Mouse (Mus musculus): Measurements from ENCODE around the gene Rnf39.

Rnf39 gene

DNA sequence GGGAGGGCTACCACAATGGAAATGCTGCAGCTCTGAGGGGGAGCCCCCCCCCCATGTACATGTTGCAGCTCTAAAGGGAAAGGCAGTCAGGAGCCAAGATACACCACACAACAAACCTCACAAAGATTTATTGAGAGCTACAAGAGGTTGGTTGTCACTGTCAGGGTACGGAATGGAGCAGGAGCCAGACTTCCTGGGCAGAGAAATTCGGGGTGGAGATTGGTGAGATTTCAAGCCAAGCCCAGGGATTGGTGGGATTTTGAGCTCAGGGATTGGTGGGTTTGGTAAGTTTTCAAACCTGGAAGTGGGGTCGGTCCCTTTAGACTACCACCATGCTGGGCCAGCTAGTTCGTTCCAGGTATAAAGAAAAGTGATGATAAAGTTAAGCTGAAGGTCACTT is 19.2 kb upstream of the Rnf39 start:
- CTCF ChIA-PET = interaction anchor here (0.6 to 2.0 kb wide), 16 partner anchors 9 to 280 kb away, joined by 3 to 31 read pairs (median 5); partner anchors contain the start of gene Trim26 (in 1 of the 4)

DNA sequence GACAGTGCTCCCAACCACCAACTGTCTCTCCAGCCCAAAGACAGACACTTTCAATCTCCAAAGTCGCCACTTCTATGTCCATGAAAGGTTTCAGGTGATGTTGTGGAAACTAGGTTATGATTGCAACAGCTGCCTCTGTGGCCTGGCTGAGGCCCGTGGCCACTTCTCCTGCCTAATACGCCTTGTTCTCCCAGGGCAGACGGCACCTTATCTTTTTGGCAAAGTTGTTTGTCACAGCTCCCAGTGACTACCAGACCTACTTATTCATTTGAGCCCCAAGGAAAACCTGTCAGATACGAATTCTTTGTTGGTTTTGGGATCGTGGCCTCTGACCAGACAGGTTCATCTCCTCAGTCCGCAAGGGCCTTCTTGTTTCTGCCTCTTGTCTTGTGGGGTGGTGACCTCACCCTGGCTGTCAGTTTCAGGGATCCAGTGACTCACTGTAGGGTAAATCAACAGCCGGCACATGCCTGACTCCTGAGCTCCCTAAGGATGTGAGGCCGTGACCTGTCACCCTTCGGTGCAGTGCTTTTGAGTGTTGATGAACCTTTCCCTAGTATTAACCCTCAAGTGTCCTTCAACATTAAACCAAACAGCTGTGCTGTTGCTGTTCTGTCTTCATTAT is 15.1 kb upstream of the Rnf39 start:
- ChIA-PET CTCF (interaction anchor here in 2 of 4 experiments (0.6 to 0.8 kb wide), 3 partner anchors 12 to 440 kb away, joined by 3 to 5 read pairs (median 3); no protein-coding TSS in a partner anchor), POLR2A (interaction anchor here in 1 of 4 experiments (0.6 to 0.7 kb wide), 4 partner anchors 14 to 156 kb away, joined by 3 to 4 read pairs (median 3); no protein-coding TSS in a partner anchor)

More for the DNA sequence above, 19.2 kb upstream of the Rnf39 start:
- POLR2A ChIA-PET = interaction anchor here (0.6 to 3.5 kb wide), 65 partner anchors 8 to 930 kb away, joined by 3 to 19 read pairs (median 4); partner anchors contain the start of genes 2410137M14Rik (in 2 of the 4), Trim26 (in 2 of the 4), Znrd1 (in 2 of the 4) and Gabbr1 (in 1 of the 4)

DNA sequence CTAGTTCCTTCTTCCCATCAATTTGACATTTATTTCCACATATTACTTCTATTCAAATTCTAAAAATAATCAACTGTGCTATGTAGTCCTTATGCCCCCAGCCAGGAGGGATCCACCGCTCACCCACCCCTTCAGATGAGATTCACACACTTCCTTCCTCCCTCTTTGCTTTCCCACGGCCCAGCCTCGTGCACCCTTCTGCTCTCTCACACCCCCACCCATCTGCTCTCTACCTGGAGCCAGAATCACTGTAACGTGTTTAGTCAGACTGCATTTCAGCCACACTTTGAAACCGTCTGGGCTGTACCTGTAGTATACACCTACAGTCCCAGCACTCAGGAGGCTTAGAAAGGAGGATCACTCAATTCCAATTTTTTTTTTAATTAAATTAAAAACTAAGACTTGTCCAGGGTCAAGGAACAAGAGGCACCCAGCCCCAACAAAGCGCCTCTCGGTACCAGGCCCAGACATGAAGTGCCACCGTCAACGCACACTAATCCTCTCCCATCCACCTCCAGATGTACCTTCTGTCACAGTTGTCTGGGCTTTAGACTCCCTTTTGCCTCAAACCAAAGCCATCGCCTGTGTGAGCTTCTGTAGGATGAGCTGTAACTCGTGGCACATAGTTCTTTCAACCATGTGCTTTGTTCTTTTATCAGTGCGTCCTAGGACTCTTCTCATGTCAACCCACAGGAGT is 13.3 kb upstream of the Rnf39 start:
- CTCF ChIA-PET = interaction anchor here in 2 of 4 experiments (0.8 to 2.3 kb wide), 3 partner anchors 15 to 156 kb away, joined by 3 to 12 read pairs (median 4); no protein-coding TSS in a partner anchor
- POLR2A ChIA-PET = interaction anchor here in 3 of 4 experiments (0.7 to 2.6 kb wide), 10 partner anchors 8 to 121 kb away, joined by 3 to 10 read pairs (median 3); partner anchors contain the start of genes H2-M5 (in 1 of the 3) and Rnf39 (in 1 of the 3)

DNA sequence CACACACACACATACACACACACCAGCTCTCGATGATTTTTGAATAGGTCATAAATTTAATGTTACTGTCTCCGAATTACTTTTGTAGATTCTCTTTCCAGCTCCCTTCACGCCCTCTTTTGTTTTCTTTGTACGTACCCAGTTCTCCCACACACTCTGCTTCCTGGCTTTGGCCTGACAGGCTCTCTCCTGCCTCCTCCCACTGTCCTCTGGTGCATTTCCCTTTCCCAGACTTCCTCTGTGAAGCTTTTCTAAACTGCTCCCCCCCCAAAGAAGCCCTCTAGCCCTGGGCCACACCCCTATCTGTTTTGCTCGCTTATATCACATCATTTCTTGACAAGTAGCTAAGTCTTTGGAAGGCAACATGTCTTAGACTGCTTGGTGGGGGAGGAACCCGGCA is 12.5 kb upstream of the Rnf39 start:
- CTCF ChIA-PET = interaction anchor here in 3 of 4 experiments (0.6 to 2.3 kb wide), 4 partner anchors 16 to 155 kb away, joined by 3 to 12 read pairs (median 4); no protein-coding TSS in a partner anchor
- POLR2A ChIA-PET = interaction anchor here in 3 of 4 experiments (0.6 to 2.6 kb wide), 14 partner anchors 8 to 121 kb away, joined by 3 to 10 read pairs (median 3); partner anchors contain the start of genes H2-M5 (in 1 of the 3), Rnf39 (in 1 of the 3) and Trim26 (in 1 of the 3)

DNA sequence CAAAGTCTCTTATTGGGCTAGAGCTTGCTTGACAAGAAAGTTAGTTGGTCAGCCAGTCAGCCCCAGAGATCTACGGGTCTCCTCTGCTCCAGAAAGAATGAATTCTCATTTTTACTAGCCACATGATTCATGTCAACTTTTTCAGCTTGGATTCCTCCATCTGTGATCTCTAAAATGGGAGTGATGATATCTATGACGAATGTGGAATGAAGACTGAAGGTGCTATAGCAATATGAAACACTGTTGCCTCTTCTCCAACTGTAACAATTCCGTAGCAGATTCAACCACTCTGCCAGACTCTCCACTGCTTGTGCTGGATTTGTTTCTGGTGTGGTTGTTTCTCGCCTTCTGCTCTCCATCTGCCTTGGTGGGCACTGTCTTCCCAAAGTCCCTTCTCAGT is 11.6 kb upstream of the Rnf39 start:
- ChIA-PET CTCF (interaction anchor here in 2 of 4 experiments (1.1 to 2.3 kb wide), 2 partner anchors 15 to 16 kb away, joined by 4 to 12 read pairs; no protein-coding TSS in a partner anchor), POLR2A (interaction anchor here in 3 of 4 experiments (0.6 to 2.6 kb wide), 5 partner anchors 10 to 285 kb away, joined by 3 to 10 read pairs (median 5); no protein-coding TSS in a partner anchor)

DNA sequence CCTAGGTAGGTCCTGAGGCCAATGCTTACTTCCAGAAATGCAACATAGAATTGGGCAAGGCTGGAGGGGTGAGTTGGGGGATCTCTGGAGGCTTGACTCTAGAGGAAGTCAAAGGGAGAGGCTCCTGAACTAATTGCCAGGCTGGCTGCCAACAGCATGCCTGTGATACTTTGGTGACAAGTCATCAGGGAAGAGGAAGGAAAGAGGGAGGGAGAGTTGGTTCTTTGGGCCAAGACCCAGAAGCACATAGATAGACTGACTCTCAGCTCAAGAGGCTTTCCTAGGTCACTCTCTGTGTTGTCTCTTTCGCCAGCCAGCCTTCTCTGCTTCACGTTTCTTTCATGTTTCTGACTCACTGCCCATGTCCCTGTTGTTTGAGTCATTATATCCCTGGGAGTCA is 10.9 kb upstream of the Rnf39 start:
- CTCF ChIA-PET = interaction anchor here in 1 of 4 experiments (0.9 kb wide), 1 partner anchor 39 kb away, joined by 3 read pairs; no protein-coding TSS in a partner anchor
- POLR2A ChIA-PET = interaction anchor here in 3 of 4 experiments (0.5 to 2.6 kb wide), 4 partner anchors 10 to 119 kb away, joined by 3 to 10 read pairs (median 4); no protein-coding TSS in a partner anchor

DNA sequence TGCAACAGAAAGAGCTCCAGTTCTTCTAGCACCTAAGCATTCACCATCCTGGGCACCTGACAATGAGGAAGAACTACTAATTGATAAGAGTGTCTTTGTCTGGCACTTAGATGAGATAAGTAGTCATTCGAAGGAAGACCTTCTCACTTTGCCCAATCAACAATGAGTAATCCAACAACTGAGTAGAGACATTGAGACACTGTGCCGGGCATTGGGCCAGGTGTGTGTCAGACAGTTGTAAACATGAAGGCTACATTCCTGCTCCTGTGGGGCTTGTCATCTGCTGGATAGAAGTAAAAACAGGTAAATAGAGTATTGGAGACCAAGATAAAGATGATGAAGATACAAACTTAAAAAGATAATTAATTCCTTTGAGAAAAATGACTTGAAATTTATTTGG is 4.7 kb upstream of the Rnf39 start:
- ChIA-PET POLR2A (interaction anchor here in 1 of 4 experiments (1.0 to 1.4 kb wide), 2 partner anchors 17 to 20 kb away, joined by 3 to 7 read pairs; partner anchors contain the start of genes Znrd1 and Znrd1as), CTCF (no interaction called here)

DNA sequence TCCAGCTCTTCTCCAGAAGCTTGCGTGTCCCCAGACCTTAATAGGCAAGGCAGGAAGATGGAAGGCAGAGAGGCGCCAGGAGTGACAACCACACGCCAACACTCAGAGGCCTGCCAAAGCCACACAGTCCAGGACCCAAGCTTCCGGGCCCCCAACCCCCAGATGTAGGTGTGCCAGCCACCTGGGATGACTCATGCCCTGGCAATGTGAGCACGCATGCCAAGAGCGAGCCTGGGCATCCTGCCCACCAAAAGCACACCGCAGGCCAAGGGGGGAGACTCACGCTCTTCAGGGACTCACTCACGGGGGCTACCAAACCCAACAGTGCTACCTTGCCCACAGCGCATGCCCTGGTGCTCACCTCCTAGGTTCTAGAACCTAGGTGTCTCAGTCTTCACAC is 327 bp upstream of the Rnf39 start:
- POLR2A ChIA-PET = interaction anchor here (0.5 to 2.2 kb wide), 15 partner anchors 10 to 729 kb away, joined by 3 to 6 read pairs (median 3); partner anchors contain the start of genes Gabbr1 (in 2 of the 4), Mog (in 1 of the 4), Ppp1r11 (in 1 of the 4) and Znrd1 (in 1 of the 4)

DNA sequence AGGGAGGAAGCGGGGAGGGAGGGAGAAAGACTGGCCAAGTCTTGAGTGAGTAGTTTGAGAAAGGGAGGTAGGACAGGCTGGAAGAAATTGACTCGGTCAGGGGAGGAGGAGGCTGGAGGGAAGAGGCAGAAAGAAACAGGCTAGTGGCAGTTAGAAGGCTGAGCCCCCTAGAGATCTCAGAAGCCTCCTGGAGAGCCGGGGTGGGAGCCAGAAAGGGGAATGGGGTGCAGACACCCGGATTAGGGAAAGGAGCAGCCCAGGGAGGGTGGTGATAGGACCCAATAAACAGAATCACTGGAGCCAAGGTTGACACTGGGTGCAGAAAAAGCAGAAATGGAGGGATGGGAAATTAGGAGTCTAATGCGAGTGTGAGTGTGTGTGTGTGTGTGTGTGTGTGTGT is 973 bp downstream of the Rnf39 start:
- ChIA-PET POLR2A (interaction anchor here in 2 of 4 experiments (0.7 to 2.2 kb wide), 10 partner anchors 14 to 254 kb away, joined by 3 to 6 read pairs (median 3); partner anchors contain the start of genes H2-M5 (in 1 of the 2) and Trim15 (in 1 of the 2)), CTCF (no interaction called here)

More for the DNA sequence above, 327 bp upstream of the Rnf39 start:
- CTCF ChIA-PET = interaction anchor here in 3 of 4 experiments (0.5 to 0.9 kb wide), 5 partner anchors 19 to 142 kb away, joined by 3 to 9 read pairs (median 3); no protein-coding TSS in a partner anchor

DNA sequence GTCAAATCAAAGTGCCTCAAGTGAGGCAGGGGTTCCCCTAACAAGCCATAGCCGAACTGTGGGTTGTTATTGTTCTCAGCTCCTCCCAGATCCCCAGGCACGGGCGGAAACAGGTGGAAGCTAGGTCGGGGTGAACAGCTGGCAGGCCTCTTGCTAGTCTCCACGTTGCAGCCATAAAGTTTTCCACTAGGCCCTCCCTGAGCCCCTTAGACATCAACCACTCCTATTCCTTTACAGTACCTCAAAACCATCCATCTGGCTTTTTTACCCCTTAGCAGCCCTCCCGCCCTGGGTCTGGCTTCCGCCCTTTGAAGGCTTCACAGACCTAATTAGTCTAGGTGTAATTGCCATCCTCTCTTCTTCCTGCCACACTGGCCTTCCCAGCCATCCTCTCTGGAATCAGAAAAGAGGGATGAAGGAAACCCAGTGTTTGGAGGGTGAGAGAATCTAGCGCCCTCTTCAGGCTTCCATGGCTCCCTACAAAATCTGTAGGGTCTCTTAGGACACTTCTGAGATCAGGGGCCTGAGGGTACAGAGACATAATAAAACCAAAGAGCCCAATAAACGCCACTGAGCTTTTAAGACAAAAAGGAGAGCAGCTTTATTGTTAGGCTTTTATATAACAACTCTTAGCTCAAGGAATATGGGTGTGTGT is 1.5 kb downstream of the Rnf39 start:
- ChIA-PET POLR2A (interaction anchor here in 2 of 4 experiments (0.7 to 1.6 kb wide), 7 partner anchors 13 to 106 kb away, joined by 3 to 6 read pairs (median 3); partner anchors contain the start of genes H2-M5 (in 1 of the 2) and Trim15 (in 1 of the 2)), CTCF (no interaction called here)

DNA sequence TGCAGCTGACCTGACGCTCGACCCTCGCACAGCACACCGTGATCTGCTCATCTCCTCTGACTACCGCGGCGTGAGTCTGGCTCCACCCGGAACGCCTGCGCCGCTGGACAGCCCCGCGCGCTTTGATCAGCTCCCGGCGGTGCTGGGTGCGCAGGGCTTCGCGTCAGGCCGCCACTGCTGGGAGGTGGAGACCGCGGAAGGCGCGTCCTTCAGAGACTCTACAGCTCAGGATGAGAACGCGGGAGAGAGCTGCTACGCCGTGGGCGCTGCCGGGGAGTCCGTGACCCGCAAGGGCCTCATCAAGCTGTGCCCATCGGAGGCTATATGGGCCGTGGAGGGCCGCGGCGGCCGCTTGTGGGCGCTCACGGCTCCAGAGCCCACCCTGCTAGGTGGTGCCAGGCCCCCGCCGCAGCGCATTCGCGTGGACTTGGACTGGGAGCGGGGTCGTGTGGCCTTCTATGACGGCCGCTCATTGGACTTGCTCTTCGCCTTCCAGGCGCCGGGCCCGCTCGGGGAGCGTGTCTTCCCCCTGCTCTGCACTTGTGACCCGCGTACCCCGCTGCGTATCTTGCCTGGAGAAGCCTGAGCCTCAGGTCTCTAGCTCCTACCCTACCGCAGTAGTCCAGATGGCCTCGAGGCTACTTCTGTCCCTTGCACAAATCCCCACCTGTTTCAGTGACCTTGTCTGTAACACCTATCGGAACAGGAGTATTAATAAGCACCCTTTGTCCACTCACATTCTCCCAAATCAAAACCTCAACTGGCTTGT is 4.5 kb downstream of the Rnf39 start:
- ChIA-PET CTCF (interaction anchor here (0.5 to 1.6 kb wide), 14 partner anchors 9 to 136 kb away, joined by 3 to 6 read pairs (median 4); partner anchors contain the start of genes Znrd1 (in 1 of the 4) and Znrd1as (in 1 of the 4)), POLR2A (interaction anchor here (0.6 to 2.4 kb wide), 46 partner anchors 10 to 251 kb away, joined by 3 to 17 read pairs (median 4); partner anchors contain the start of genes Znrd1 (in 4 of the 4), Znrd1as (in 4 of the 4), Gabbr1 (in 2 of the 4) and H2-M5 (in 1 of the 4))

DNA sequence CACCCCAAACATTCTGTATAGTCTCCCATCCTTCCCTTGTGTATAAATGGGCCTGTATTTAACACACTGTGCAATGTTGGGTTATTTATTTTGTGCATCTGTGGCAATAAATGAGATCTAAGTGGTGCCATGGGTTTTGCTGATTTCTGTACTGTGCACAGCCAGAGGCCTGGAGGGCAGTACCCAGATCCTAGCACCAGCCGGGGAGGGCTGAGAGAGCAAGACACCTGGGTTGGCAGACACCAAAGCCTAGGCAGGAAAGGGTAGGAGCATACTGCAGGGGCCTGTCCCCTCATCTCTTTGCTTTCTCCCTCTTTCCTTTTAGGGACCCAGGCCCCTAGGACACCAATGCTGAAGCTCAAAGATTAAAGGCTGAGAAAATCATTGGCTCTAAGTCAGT is 5.6 kb downstream of the Rnf39 start:
- ChIA-PET POLR2A (interaction anchor here in 2 of 4 experiments (0.9 to 1.8 kb wide), 6 partner anchors 12 to 112 kb away, joined by 3 to 7 read pairs (median 4); no protein-coding TSS in a partner anchor), CTCF (interaction anchor here in 2 of 4 experiments (0.7 to 1.6 kb wide), 2 partner anchors 56 to 59 kb away, joined by 3 to 6 read pairs; no protein-coding TSS in a partner anchor)

DNA sequence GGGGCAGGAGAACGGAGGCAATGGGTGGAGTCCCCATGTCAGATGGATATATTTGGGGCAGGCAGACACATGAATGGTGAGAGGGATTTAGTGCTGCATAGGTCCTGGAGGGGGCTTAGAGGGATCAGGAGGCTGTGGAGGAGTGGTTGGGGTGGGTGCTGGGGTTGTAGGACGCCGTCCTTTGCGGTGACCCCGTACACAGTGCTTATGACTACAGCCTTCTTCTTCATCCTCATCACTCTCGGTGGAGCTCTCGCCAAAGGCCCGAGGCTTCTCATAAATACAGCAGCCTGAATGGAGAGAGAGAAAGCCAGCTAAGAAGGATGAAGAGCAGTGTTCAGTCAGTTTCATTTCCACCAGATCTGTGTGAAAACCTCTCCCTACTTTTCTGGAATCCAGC is 6.5 kb downstream of the Rnf39 start:
- POLR2A ChIA-PET = interaction anchor here in 2 of 4 experiments (0.6 to 1.1 kb wide), 5 partner anchors 9 to 1028 kb away, joined by 3 read pairs; partner anchors contain the start of genes Zfp57 (in 1 of the 2), Znrd1 (in 1 of the 2) and Znrd1as (in 1 of the 2)
- CTCF ChIA-PET = interaction anchor here in 1 of 4 experiments (1.2 kb wide), 1 partner anchor 34 kb away, joined by 3 read pairs; no protein-coding TSS in a partner anchor

DNA sequence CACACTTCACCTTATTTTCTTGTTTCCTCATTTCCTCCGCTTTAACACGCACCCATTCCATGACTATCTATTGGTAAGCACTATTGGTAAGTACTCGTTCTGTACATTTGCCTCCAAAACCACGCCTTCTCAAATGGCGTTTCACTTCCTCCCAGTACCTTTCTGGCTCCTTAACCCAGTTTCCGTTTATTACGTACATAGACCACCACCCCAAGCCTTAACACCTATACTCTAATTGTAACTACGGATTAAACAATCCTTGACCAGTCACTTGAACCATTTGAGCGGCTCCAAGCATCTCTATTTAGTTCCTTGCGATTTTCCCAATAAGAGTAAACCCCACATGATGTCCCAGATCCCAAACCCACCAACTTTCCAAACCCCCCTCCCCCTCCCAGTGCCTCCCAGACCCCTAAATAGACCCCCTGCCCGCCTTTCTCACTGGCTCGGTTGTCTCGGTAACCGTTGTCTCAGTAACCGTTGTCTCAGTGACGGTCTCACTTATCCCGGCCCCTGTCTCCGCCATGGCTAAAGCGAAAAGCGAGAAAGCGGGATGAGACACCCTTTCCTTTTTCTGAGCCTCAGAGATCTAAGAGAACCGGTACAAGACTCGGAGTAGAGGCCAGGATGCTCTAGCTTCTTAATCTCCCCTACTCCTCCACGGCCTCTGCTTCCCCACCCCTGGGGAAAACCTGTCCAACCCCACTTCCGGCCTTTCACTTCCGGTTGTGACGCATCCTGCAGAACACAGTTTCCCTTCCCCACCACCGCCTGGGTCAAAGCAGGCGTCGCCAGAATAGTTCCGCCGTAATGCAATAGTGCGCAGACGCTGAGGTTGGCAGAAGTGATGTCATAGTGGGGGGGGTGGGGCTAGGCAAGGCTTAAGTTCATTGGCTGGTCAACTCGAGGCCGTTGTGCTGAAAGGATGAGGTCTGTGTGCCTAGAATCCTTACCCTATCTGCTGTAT is 8.5 kb downstream of the Rnf39 start, which contains the start of gene Ppp1r11:
Ppp1r11 (minus strand) TSS at position 761 of the 967 bp plus-strand sequence.
- ChIA-PET CTCF (interaction anchor here in 1 of 4 experiments (0.6 kb wide), 1 partner anchor 37 kb away, joined by 4 read pairs; no protein-coding TSS in a partner anchor), POLR2A (interaction anchor here in 3 of 4 experiments (0.6 to 2.5 kb wide), 23 partner anchors 9 to 129 kb away, joined by 3 to 15 read pairs (median 4); partner anchors contain the start of gene 2410137M14Rik (in 1 of the 3))

DNA sequence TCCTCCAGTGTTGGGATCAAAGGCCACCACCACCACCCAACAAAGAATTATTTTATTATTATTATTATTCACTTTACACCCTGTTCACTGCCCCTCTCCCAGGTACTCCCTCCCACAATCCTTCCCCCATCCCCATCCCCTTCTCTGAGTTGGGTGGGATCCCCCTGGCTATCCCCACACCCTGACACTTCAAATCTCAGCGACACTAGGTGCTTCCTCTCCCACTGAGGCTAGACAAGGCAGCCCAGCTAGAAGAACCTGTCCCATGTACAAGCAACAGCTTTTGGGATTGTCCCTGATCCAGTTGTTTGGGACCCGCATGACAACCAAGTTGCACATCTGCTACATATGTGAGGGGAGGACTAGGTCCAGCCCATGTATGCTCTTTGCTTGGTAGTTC is 9.9 kb downstream of the Rnf39 start:
- POLR2A ChIA-PET = interaction anchor here (0.6 to 2.5 kb wide), 12 partner anchors 8 to 102 kb away, joined by 3 to 15 read pairs (median 4); no protein-coding TSS in a partner anchor
- CTCF ChIA-PET = no interaction called here
